Mouse (Mus musculus): ENCODE measurements at regions not wholly inside any gene's neighbourhood (a gene's known extent, or its start where the extent isn't known, plus 50 kb on each side); places are given as distances from the start of the nearest gene placed in this dataset.

- no peak overlapping the region for H3K4me3 ChIP-seq (replicated peaks; ENCODE audit: low read length)
- no peaks in the 10 kb centered on the region for H3K4me1 ChIP-seq (replicated peaks; ENCODE audit: low read depth, low read length)
- TF ChIP-seq POU5F1 (IDR thresholded peaks at IDR 0.05; ENCODE audit: borderline replicate concordance, low read length) (no peak), CTCF (conservative IDR thresholded peaks at IDR 0.05; ENCODE audit: low read length) (no peak), NANOG (IDR thresholded peaks at IDR 0.05; ENCODE audit: borderline replicate concordance, low read length) (no peak)
- H3K36me3 ChIP-seq (ENCODE audit: insufficient read depth, low read length), result no peaks in the 10 kb centered on the region
- H3K9me3 ChIP-seq (ENCODE audit: low read length), result no peaks in the 10 kb centered on the region
- H3K27me3 ChIP-seq (ENCODE audit: insufficient read depth, low read length), result peaks cover 3% of the 10 kb centered on the region
These were observed 230.5 kb upstream of the Habp2 start for GRCm38 (mm10) chr19:56056397-56056796.

GRCm38 (mm10) chr19:56061882-56062540 is 224.9 kb upstream of the Habp2 start:
- TF ChIP-seq CTCF (conservative IDR thresholded peaks at IDR 0.05; ENCODE audit: low read length) (no peak), NANOG (IDR thresholded peaks at IDR 0.05; ENCODE audit: borderline replicate concordance, low read length) (no peak), POU5F1 (IDR thresholded peaks at IDR 0.05; ENCODE audit: borderline replicate concordance, low read length) (no peak)
- Histone ChIP-seq H3K4me1 (replicated peaks; ENCODE audit: low read depth, low read length) (no peaks in the 10 kb centered on the region), H3K4me3 (replicated peaks; ENCODE audit: low read length) (no peak overlapping the region), H3K36me3 (ENCODE audit: insufficient read depth, low read length) (no peaks in the 10 kb centered on the region), H3K27me3 (ENCODE audit: insufficient read depth, low read length) (peaks cover 11% of the 10 kb centered on the region), H3K9me3 (ENCODE audit: low read length) (peaks cover 5% of the 10 kb centered on the region; the same call in 1 of the 2 replicates)

- Histone ChIP-seq H3K27me3 (ENCODE audit: insufficient read depth, low read length) (peaks cover 11% of the 10 kb centered on the region), H3K4me1 (replicated peaks; ENCODE audit: low read depth, low read length) (no peaks in the 10 kb centered on the region), H3K4me3 (replicated peaks; ENCODE audit: low read length) (no peak overlapping the region), H3K9me3 (ENCODE audit: low read length) (peaks cover 5% of the 10 kb centered on the region; the same call in 1 of the 2 replicates), H3K36me3 (ENCODE audit: insufficient read depth, low read length) (no peaks in the 10 kb centered on the region)
- TF ChIP-seq NANOG (IDR thresholded peaks at IDR 0.05; ENCODE audit: borderline replicate concordance, low read length) (no peak), POU5F1 (IDR thresholded peaks at IDR 0.05; ENCODE audit: borderline replicate concordance, low read length) (no peak), CTCF (conservative IDR thresholded peaks at IDR 0.05; ENCODE audit: low read length) (no peak)
These were observed 223.8 kb upstream of the Habp2 start for GRCm38 (mm10) chr19:56063099-56063498.

GRCm38 (mm10) chr19:56065730-56066129 is 221.2 kb upstream of the Habp2 start:
- Histone ChIP-seq H3K36me3 (ENCODE audit: insufficient read depth, low read length) (no peaks in the 10 kb centered on the region), H3K4me3 (replicated peaks; ENCODE audit: low read length) (no peak overlapping the region), H3K9me3 (ENCODE audit: low read length) (peaks cover 5% of the 10 kb centered on the region; the same call in 1 of the 2 replicates), H3K4me1 (replicated peaks; ENCODE audit: low read depth, low read length) (no peaks in the 10 kb centered on the region), H3K27me3 (ENCODE audit: insufficient read depth, low read length) (peaks cover 13% of the 10 kb centered on the region)
- TF ChIP-seq CTCF (conservative IDR thresholded peaks at IDR 0.05; ENCODE audit: low read length) (no peak), POU5F1 (IDR thresholded peaks at IDR 0.05; ENCODE audit: borderline replicate concordance, low read length) (no peak), NANOG (IDR thresholded peaks at IDR 0.05; ENCODE audit: borderline replicate concordance, low read length) (no peak)

- Histone ChIP-seq H3K4me3 (replicated peaks; ENCODE audit: low read length) (no peak overlapping the region), H3K27me3 (ENCODE audit: insufficient read depth, low read length) (0 out of 2 replicates have a peak, but pooled peaks cover 3% of the 10 kb centered on the region), H3K36me3 (ENCODE audit: insufficient read depth, low read length) (no peaks in the 10 kb centered on the region), H3K4me1 (replicated peaks; ENCODE audit: low read depth, low read length) (no peaks in the 10 kb centered on the region), H3K9me3 (ENCODE audit: low read length) (no peaks in the 10 kb centered on the region)
- TF ChIP-seq NANOG (IDR thresholded peaks at IDR 0.05; ENCODE audit: borderline replicate concordance, low read length) (no peak), POU5F1 (IDR thresholded peaks at IDR 0.05; ENCODE audit: borderline replicate concordance, low read length) (no peak), CTCF (conservative IDR thresholded peaks at IDR 0.05; ENCODE audit: low read length) (no peak)
These were observed 218.8 kb upstream of the Habp2 start for GRCm38 (mm10) chr19:56068165-56068564.

GRCm38 (mm10) chr19:56068854-56069253 is 218.1 kb upstream of the Habp2 start:
- Histone ChIP-seq H3K36me3 (ENCODE audit: insufficient read depth, low read length) (no peaks in the 10 kb centered on the region), H3K4me1 (replicated peaks; ENCODE audit: low read depth, low read length) (no peaks in the 10 kb centered on the region), H3K27me3 (ENCODE audit: insufficient read depth, low read length) (0 out of 2 replicates have a peak, but pooled peaks cover 3% of the 10 kb centered on the region), H3K9me3 (ENCODE audit: low read length) (no peaks in the 10 kb centered on the region), H3K4me3 (replicated peaks; ENCODE audit: low read length) (no peak overlapping the region)
- TF ChIP-seq POU5F1 (IDR thresholded peaks at IDR 0.05; ENCODE audit: borderline replicate concordance, low read length), result no peak
- TF ChIP-seq NANOG (IDR thresholded peaks at IDR 0.05; ENCODE audit: borderline replicate concordance, low read length), result no peak
- no peak for TF ChIP-seq CTCF (conservative IDR thresholded peaks at IDR 0.05; ENCODE audit: low read length)

GRCm38 (mm10) chr19:56069266-56069665 is 217.7 kb upstream of the Habp2 start:
- Histone ChIP-seq H3K9me3 (ENCODE audit: low read length) (no peaks in the 10 kb centered on the region), H3K4me3 (replicated peaks; ENCODE audit: low read length) (no peak overlapping the region), H3K27me3 (ENCODE audit: insufficient read depth, low read length) (0 out of 2 replicates have a peak, but pooled peaks cover 3% of the 10 kb centered on the region), H3K36me3 (ENCODE audit: insufficient read depth, low read length) (no peaks in the 10 kb centered on the region), H3K4me1 (replicated peaks; ENCODE audit: low read depth, low read length) (no peaks in the 10 kb centered on the region)
- TF ChIP-seq CTCF (conservative IDR thresholded peaks at IDR 0.05; ENCODE audit: low read length) (no peak), NANOG (IDR thresholded peaks at IDR 0.05; ENCODE audit: borderline replicate concordance, low read length) (no peak), POU5F1 (IDR thresholded peaks at IDR 0.05; ENCODE audit: borderline replicate concordance, low read length) (no peak)

- H3K36me3 ChIP-seq (ENCODE audit: insufficient read depth, low read length), result no peaks in the 10 kb centered on the region
- 0 out of 2 replicates have a peak, but pooled peaks cover 3% of the 10 kb centered on the region for H3K27me3 ChIP-seq (ENCODE audit: insufficient read depth, low read length)
- no peak overlapping the region for H3K4me3 ChIP-seq (replicated peaks; ENCODE audit: low read length)
- TF ChIP-seq NANOG (IDR thresholded peaks at IDR 0.05; ENCODE audit: borderline replicate concordance, low read length) (no peak), CTCF (conservative IDR thresholded peaks at IDR 0.05; ENCODE audit: low read length) (no peak), POU5F1 (IDR thresholded peaks at IDR 0.05; ENCODE audit: borderline replicate concordance, low read length) (no peak)
- H3K4me1 ChIP-seq (replicated peaks; ENCODE audit: low read depth, low read length), result no peaks in the 10 kb centered on the region
- no peaks in the 10 kb centered on the region for H3K9me3 ChIP-seq (ENCODE audit: low read length)
These were observed 215.6 kb upstream of the Habp2 start for GRCm38 (mm10) chr19:56071340-56071739.

Measured in E14TG2a.4 (cell line).